Mouse (Mus musculus) olfactory bulb, adult 2 months (tissue): Measurements from ENCODE around the gene Arf1.

Experiments
- CTCF ChIP-seq: fragments of 200-500 bp; IDR thresholded peaks from 2 replicates; pipeline ENCODE4 v1.5.1; 2012; ENCODE audit warnings: low read depth, mild to moderate bottlenecking, low read length, moderate library complexity; ENCODE audit not compliant: insufficient read depth
- POLR2A ChIP-seq: fragments of 200-500 bp; IDR thresholded peaks from 2 replicates; pipeline ENCODE4 v1.6.1; 2012; ENCODE audit warnings: mild to moderate bottlenecking, low read depth, low read length, moderate library complexity; ENCODE audit not compliant: insufficient read depth

GRCm38 (mm10) chr11:59201216-59202002 lies 26.7 kb downstream of the Arf1 start:
- TF ChIP-seq POLR2A (no peak), CTCF (no peak)
